Mouse (Mus musculus) bone marrow macrophage, adult 2 months (primary cell): Measurements from ENCODE around the gene Ceacam20. TPM values are rescaled to one million over a fixed set of nuclear protein-coding genes. Genes with fewer than 3 reads are reported as not detected.

Source experiments
- H3K27ac ChIP-seq: 2 replicates; pipeline ENCODE4 v1.5.1; 2012; ENCODE audit warnings: low read depth, low read length; ENCODE audit not compliant: insufficient read depth
- H3K4me1 ChIP-seq: 2 replicates; pipeline ENCODE4 v1.6.1; 2012; ENCODE audit warnings: low read length; ENCODE audit not compliant: control insufficient read depth, insufficient read depth
- H3K4me3 ChIP-seq: 2 replicates; pipeline ENCODE4 v1.5.1; 2012; ENCODE audit warnings: mild to moderate bottlenecking, low read length, moderate library complexity; ENCODE audit not compliant: insufficient read depth
- CTCF ChIP-seq: IDR thresholded peaks from 2 replicates; pipeline ENCODE4 v1.5.1; 2012; ENCODE audit warnings: low read depth, mild to moderate bottlenecking, low read length, moderate library complexity
- POLR2A ChIP-seq: IDR thresholded peaks from 2 replicates; pipeline ENCODE4 v1.6.1; 2012; ENCODE audit warnings: mild to moderate bottlenecking, low read depth, low read length, borderline replicate concordance
- polyA plus RNA-seq: library from polyadenylated mRNA; stranded (reverse); fragments of >200 nt; gene quantifications from 2 replicates; pipeline ENCODE4 v1.2.4, GENCODE M21; 2012; ENCODE audit not compliant: missing spikeins, insufficient read depth, insufficient read length

The Ceacam20 gene
- polyA plus RNA-seq, 1 experiment, result not detected

GRCm38 (mm10) chr7:19932877-19933809, 32.1 kb upstream of the Ceacam20 start:
- Histone ChIP-seq H3K4me3 (peak overlapping the region; percentile 38), H3K27ac (peak overlapping the region; percentile 89), H3K4me1 (peaks cover 37% of the 10 kb centered on the region)
- TF ChIP-seq CTCF, result no peak
- no peak for TF ChIP-seq POLR2A

- Histone ChIP-seq H3K4me1 (peaks cover 36% of the 10 kb centered on the region), H3K27ac (peak overlapping the region; percentile 86)
- no peak for TF ChIP-seq POLR2A
- TF ChIP-seq CTCF, result no peak
Observed at GRCm38 (mm10) chr7:19935171-19935751, 30.0 kb upstream of the Ceacam20 start.

DNA sequence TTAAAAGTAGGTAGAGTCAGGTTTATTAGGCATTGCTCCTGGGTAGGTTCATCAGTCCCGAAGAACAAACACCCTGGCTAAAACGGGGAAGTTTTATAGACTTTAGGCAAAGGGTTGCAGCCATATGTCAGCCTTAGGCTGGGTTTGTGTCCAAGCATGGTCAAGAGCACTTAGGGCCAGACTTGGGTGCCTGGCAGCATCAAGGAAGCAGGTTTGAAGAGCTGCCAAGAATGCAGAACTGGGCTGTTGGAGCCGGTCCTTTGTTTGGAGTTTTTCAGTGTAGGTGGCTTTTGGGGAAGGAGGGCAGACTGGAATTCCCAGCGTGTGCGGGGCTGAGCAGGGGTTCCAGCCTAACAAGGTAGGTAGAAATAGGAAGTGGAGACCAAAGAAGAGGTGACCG, 29.3 kb upstream of the Ceacam20 start:
- Histone ChIP-seq H3K4me3 (peak overlapping the region; percentile 38), H3K27ac (peak overlapping the region; percentile 86), H3K4me1 (peaks cover 39% of the 10 kb centered on the region)
- no peak for TF ChIP-seq POLR2A
- no peak for TF ChIP-seq CTCF

More at GRCm38 (mm10) chr7:19935171-19935751, 30.0 kb upstream of the Ceacam20 start:
- peak overlapping the region; percentile 38 for H3K4me3 ChIP-seq

GRCm38 (mm10) chr7:19937229-19937821, 27.9 kb upstream of the Ceacam20 start:
- TF ChIP-seq POLR2A, result no peak
- TF ChIP-seq CTCF, result no peak
- Histone ChIP-seq H3K4me3 (no peak overlapping the region), H3K27ac (no peak overlapping the region), H3K4me1 (peaks cover 32% of the 10 kb centered on the region)

DNA sequence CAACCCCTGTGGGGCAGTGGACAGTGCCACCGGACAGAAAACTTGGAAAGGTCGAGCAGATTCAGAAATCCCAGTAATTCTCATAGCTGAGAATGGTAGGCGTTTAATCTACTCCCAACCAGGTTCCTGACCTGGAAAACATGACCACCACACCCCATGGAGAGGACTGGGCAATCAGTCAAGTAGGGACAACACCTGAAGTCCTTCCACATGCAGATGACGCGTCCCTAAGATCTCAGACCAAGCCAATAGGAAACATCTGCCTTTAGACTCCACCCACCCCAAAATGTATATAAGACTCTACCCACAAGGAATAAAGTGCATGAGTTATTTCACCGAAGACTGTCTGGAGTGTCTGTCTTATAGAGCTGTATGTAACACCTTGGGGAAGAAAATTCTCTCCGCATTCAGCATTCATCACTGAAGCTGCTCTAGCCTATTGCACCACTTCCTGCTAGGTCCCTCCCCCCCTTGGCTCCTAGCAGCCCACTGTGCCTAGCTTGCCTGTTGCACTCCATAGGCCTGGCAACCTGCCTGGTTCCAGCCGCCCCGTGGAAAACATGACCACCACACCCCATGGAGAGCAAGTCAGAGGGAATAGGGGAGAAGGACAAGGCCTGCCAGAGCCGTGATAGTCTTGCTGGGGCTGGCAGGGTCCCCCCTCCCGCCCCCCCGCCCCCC, 25.5 kb upstream of the Ceacam20 start:
- no peak for TF ChIP-seq CTCF
- no peak for TF ChIP-seq POLR2A
- peaks cover 25% of the 10 kb centered on the region for H3K4me1 ChIP-seq
- no peak overlapping the region for H3K4me3 ChIP-seq

DNA sequence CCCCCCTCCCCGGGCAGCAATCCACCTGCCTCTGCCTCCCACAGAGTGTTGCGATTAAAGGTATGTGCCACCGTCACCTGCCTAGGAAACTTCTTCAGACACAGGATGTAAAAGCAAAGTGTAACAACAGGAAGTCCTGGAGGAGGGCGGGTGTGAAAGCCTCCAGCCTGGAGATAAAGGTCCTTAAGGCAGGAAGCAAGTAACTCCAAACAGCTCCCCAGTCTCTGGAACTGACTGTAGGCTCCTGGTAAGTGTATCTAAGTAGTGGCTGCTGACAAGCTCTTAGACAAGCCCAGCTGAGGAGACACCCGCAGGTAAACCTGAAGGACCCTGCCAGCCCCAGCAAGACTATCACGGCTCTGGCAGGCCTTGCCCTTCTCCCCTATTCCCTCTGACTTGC, 25.0 kb upstream of the Ceacam20 start:
- H3K4me3 ChIP-seq, result no peak overlapping the region
- peaks cover 21% of the 10 kb centered on the region for H3K4me1 ChIP-seq
- TF ChIP-seq CTCF (no peak), POLR2A (no peak)
- no peak overlapping the region; the same call in 1 of the 2 replicates for H3K27ac ChIP-seq

More for the DNA sequence above, 25.5 kb upstream of the Ceacam20 start:
- H3K27ac ChIP-seq, result no peak overlapping the region

DNA sequence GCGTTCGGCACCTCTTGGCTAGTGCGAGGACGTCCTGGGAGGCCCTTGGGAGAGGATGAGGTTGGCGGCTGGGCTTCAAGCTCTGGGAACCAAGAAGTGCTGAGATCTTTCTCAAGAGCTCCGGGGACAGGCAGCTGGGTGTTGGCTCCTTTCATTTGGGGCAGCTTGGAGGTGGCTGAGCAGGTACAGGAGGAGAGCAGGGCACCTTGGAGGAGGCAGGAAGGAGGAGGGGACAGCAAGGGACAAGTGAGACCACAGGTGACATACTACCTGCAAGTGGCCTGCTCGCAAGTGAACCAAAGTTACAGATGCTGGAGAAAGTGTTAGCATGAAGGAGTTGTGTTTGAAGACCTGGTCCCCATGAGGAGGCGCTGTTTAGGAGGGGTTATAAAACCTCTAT, 20.5 kb upstream of the Ceacam20 start:
- no peak overlapping the region for H3K4me3 ChIP-seq
- peaks cover 5% of the 10 kb centered on the region for H3K4me1 ChIP-seq
- TF ChIP-seq POLR2A (no peak), CTCF (no peak)
- H3K27ac ChIP-seq, result no peak overlapping the region

DNA sequence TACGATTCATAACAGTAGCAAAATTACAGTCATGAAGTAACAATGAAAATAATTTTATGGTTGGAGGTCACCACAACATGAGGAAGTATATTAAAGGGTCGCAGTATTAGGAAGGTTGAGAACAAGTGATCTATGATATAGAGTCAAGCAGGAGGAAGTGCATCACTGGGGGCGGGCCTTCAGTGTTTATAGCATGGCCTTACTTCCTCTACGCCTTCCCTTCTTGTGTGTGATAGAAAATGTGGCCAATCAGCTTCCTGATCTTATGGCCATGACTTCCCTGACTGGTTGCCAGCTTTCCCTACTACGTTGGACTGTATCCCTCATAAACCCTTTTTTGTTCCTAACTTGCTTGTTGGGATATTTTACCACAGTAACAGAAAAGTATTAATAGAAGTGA, 20.0 kb upstream of the Ceacam20 start:
- Histone ChIP-seq H3K4me3 (no peak overlapping the region), H3K27ac (no peak overlapping the region), H3K4me1 (peaks cover 3% of the 10 kb centered on the region)
- no peak for TF ChIP-seq POLR2A
- TF ChIP-seq CTCF, result no peak

- TF ChIP-seq POLR2A (no peak), CTCF (no peak)
- H3K27ac ChIP-seq, result no peak overlapping the region
- no peak overlapping the region for H3K4me3 ChIP-seq
- no peaks in the 10 kb centered on the region for H3K4me1 ChIP-seq
Observed at GRCm38 (mm10) chr7:19945821-19946515, 19.2 kb upstream of the Ceacam20 start.
